Mouse (Mus musculus) limb, embryonic 13.5 days (tissue): ENCODE measurements around the gene Gm42420. TPM values are rescaled to one million over a fixed set of nuclear protein-coding genes. Genes with fewer than 3 reads are reported as not detected.
A peak's percentile ranks its signal among the peaks of the same experiment; 100 is the strongest.

Source experiments
- ATAC-seq: fragments of 200-750 bp; cut with Nextera tagmentation; 2 replicates; pipeline ENCODE4 v1.8.0; 2017; ENCODE audit warnings: low read depth, moderate number of reproducible peaks, moderate TSS enrichment; ENCODE audit not compliant: low FRiP score
- H3K27ac ChIP-seq: fragments of 300-500 bp; sonication (generic); 2 replicates; pipeline ENCODE4 v1.5.1; 2015; ENCODE audit warnings: inconsistent platforms, mild to moderate bottlenecking, moderate library complexity
- H3K27me3 ChIP-seq: fragments of 300-500 bp; sonication (generic); 2 replicates; pipeline ENCODE4 v1.6.1; 2015; ENCODE audit warnings: mild to moderate bottlenecking, inconsistent platforms
- H3K36me3 ChIP-seq: fragments of 300-500 bp; sonication (generic); 2 replicates; pipeline ENCODE4 v1.6.1; 2015; ENCODE audit warnings: inconsistent platforms, mild to moderate bottlenecking, moderate library complexity
- H3K4me1 ChIP-seq: fragments of 300-500 bp; sonication (generic); 2 replicates; pipeline ENCODE4 v1.6.1; 2015; ENCODE audit warnings: inconsistent platforms
- H3K4me2 ChIP-seq: fragments of 300-500 bp; sonication (generic); replicated peaks from 2 replicates; pipeline ENCODE4 v1.6.1; 2015; ENCODE audit warnings: inconsistent platforms, mild to moderate bottlenecking, moderate library complexity
- H3K4me3 ChIP-seq: fragments of 300-500 bp; sonication (generic); 2 replicates; pipeline ENCODE4 v1.5.1; 2015; ENCODE audit warnings: moderate library complexity, mild to moderate bottlenecking, inconsistent platforms
- H3K9ac ChIP-seq: fragments of 300-500 bp; sonication (generic); 2 replicates; pipeline ENCODE4 v1.6.1; 2015; ENCODE audit warnings: mild to moderate bottlenecking, inconsistent platforms
- H3K9me3 ChIP-seq: fragments of 300-500 bp; sonication (generic); 2 replicates; pipeline ENCODE4 v1.6.1; 2016; ENCODE audit warnings: inconsistent platforms
- WGBS: fragments of 180-500 bp; shearing (Covaris S2); methylation state at CpG from one replicate; pipeline ENCODE4 v1.1.7; 2015; 5-methylcytosine and 5-hydroxymethylcytosine counted together
- polyA plus RNA-seq: library from polyadenylated mRNA; unstranded; fragments of >200 nt; fragmentation: Nextera tagmentation; extraction: Ambion mirVana; gene quantifications from 2 replicates; pipeline ENCODE4 v1.2.1, GENCODE M21; 2015

Gene Gm42420
- polyA plus RNA-seq, 1 experiment from 2014 or later = 1.0 TPM

GRCm38 (mm10) chr6:39554888-39555647 is 30.5 kb upstream of the Gm42420 start:
- H3K27me3 ChIP-seq = no peaks in the 10 kb centered on the region
- H3K9me3 ChIP-seq = no peaks in the 10 kb centered on the region
- peak overlapping the region; percentile 88 for H3K4me3 ChIP-seq
- ATAC-seq = no peak
- no peak overlapping the region for H3K27ac ChIP-seq
- H3K36me3 ChIP-seq = peaks cover 13% of the 10 kb centered on the region
- H3K4me2 ChIP-seq = peak overlapping the region; percentile 80
- 80% methylated on average over 12 of the region's 12 CpGs for WGBS
- no peak overlapping the region for H3K9ac ChIP-seq
- peaks cover 46% of the 10 kb centered on the region for H3K4me1 ChIP-seq

GRCm38 (mm10) chr6:39555648-39555945 is 30.0 kb upstream of the Gm42420 start:
- ATAC-seq = no peak

GRCm38 (mm10) chr6:39556900-39557659 is 28.5 kb upstream of the Gm42420 start:
- H3K9ac ChIP-seq = peak overlapping the region; percentile 97
- peaks cover 13% of the 10 kb centered on the region for H3K36me3 ChIP-seq
- peak overlapping the region; percentile 88 for H3K4me3 ChIP-seq
- WGBS = 1% methylated on average over 51 of the region's 54 CpGs
- H3K27ac ChIP-seq = peak overlapping the region; percentile 94
- H3K4me1 ChIP-seq = peaks cover 45% of the 10 kb centered on the region
- no peaks in the 10 kb centered on the region for H3K9me3 ChIP-seq
- H3K4me2 ChIP-seq = peak overlapping the region; percentile 80
- ATAC-seq = peak; percentile 73
- H3K27me3 ChIP-seq = no peaks in the 10 kb centered on the region

More at GRCm38 (mm10) chr6:39555648-39555945, 30.0 kb upstream of the Gm42420 start:
- Histone ChIP-seq H3K36me3 (peaks cover 13% of the 10 kb centered on the region), H3K9ac (no peak overlapping the region), H3K9me3 (no peaks in the 10 kb centered on the region), H3K27ac (no peak overlapping the region), H3K4me1 (peaks cover 46% of the 10 kb centered on the region), H3K27me3 (no peaks in the 10 kb centered on the region), H3K4me2 (peak overlapping the region; percentile 80), H3K4me3 (peak overlapping the region; percentile 88)
- WGBS = 83% methylated on average over 2 of the region's 2 CpGs

GRCm38 (mm10) chr6:39557723-39558261 is 27.8 kb upstream of the Gm42420 start, which contains the start of gene Dennd2a:
Gene Dennd2a, minus strand, starts transcription at chr6:39557867.
- Histone ChIP-seq H3K4me3 (peak within 1 kb of the TSS; percentile 88), H3K9ac (peak within 1 kb of the TSS; percentile 97), H3K4me1 (peaks cover 40% of the 10 kb centered on the region), H3K27me3 (no peaks in the 10 kb centered on the region), H3K4me2 (peak within 1 kb of the TSS; percentile 80), H3K9me3 (no peaks in the 10 kb centered on the region), H3K36me3 (peaks cover 13% of the 10 kb centered on the region), H3K27ac (peak within 1 kb of the TSS; percentile 94)
- peak; percentile 95 for ATAC-seq
- under 1% methylated on average over 41 of the region's 50 CpGs for WGBS

GRCm38 (mm10) chr6:39559276-39559939 is 26.1 kb upstream of the Gm42420 start:
- ATAC-seq = no peak
- Histone ChIP-seq H3K27me3 (no peaks in the 10 kb centered on the region), H3K4me1 (peaks cover 40% of the 10 kb centered on the region), H3K9me3 (no peaks in the 10 kb centered on the region), H3K4me3 (no peak overlapping the region), H3K4me2 (no peak overlapping the region), H3K9ac (no peak overlapping the region), H3K36me3 (peaks cover 5% of the 10 kb centered on the region; the same call in 1 of the 2 replicates), H3K27ac (no peak overlapping the region)
- 38% methylated on average over 6 of the region's 6 CpGs for WGBS

- no peaks in the 10 kb centered on the region for H3K27me3 ChIP-seq
- WGBS = 24% methylated on average over 23 of the region's 23 CpGs
- no peak overlapping the region for H3K27ac ChIP-seq
- H3K4me2 ChIP-seq = peak overlapping the region; percentile 28
- no peak overlapping the region for H3K9ac ChIP-seq
- H3K4me3 ChIP-seq = no peak overlapping the region
- no peaks in the 10 kb centered on the region for H3K9me3 ChIP-seq
- ATAC-seq = peak; percentile 41; the same call in 1 of the 2 replicates
- H3K36me3 ChIP-seq = no peaks in the 10 kb centered on the region
- H3K4me1 ChIP-seq = peaks cover 18% of the 10 kb centered on the region
Observed at GRCm38 (mm10) chr6:39562166-39563015, 23.2 kb upstream of the Gm42420 start.

GRCm38 (mm10) chr6:39567528-39567927 is 18.0 kb upstream of the Gm42420 start:
- Histone ChIP-seq H3K36me3 (no peaks in the 10 kb centered on the region), H3K4me2 (no peak overlapping the region), H3K9ac (no peak overlapping the region), H3K4me1 (no peaks in the 10 kb centered on the region), H3K27ac (no peak overlapping the region), H3K4me3 (no peak overlapping the region), H3K9me3 (no peaks in the 10 kb centered on the region), H3K27me3 (no peaks in the 10 kb centered on the region)
- 18% methylated on average over 5 of the region's 5 CpGs for WGBS
- ATAC-seq = no peak

- Histone ChIP-seq H3K27ac (no peak overlapping the region), H3K27me3 (no peaks in the 10 kb centered on the region), H3K4me2 (no peak overlapping the region), H3K9ac (no peak overlapping the region), H3K36me3 (no peaks in the 10 kb centered on the region), H3K4me3 (no peak overlapping the region), H3K4me1 (peaks cover 10% of the 10 kb centered on the region), H3K9me3 (no peaks in the 10 kb centered on the region)
- WGBS = 49% methylated on average over 3 of the region's 3 CpGs
- ATAC-seq = no peak
Observed at GRCm38 (mm10) chr6:39570426-39570825, 15.1 kb upstream of the Gm42420 start.

- Histone ChIP-seq H3K27ac (peak within 1 kb of the TSS; percentile 85), H3K4me1 (peaks cover 10% of the 10 kb centered on the region), H3K4me2 (peak within 1 kb of the TSS; percentile 89), H3K9me3 (no peaks in the 10 kb centered on the region), H3K36me3 (peaks cover 25% of the 10 kb centered on the region), H3K27me3 (no peaks in the 10 kb centered on the region), H3K4me3 (peak within 1 kb of the TSS; percentile 86), H3K9ac (peak within 1 kb of the TSS; percentile 90)
- ATAC-seq = peak; percentile 93
- under 1% methylated on average over 49 of the region's 49 CpGs for WGBS
Observed at GRCm38 (mm10) chr6:39573791-39574554, 11.6 kb upstream of the Gm42420 start, which contains the start of gene Adck2. Gene Adck2, plus strand, starts transcription at chr6:39573873.

GRCm38 (mm10) chr6:39574555-39574869 is 11.0 kb upstream of the Gm42420 start:
- peak overlapping the region; percentile 86 for H3K4me3 ChIP-seq
- H3K36me3 ChIP-seq = peaks cover 31% of the 10 kb centered on the region
- peak overlapping the region; percentile 85; the same call in 1 of the 2 replicates for H3K27ac ChIP-seq
- peak overlapping the region; percentile 90 for H3K9ac ChIP-seq
- peaks cover 10% of the 10 kb centered on the region for H3K4me1 ChIP-seq
- ATAC-seq = 0 out of 2 replicates have a peak, but pooled peaks have one; percentile 9
- no peaks in the 10 kb centered on the region for H3K9me3 ChIP-seq
- no peaks in the 10 kb centered on the region for H3K27me3 ChIP-seq
- 25% methylated on average over 10 of the region's 10 CpGs for WGBS
- H3K4me2 ChIP-seq = peak overlapping the region; percentile 89
